Mouse (Mus musculus) skeletal muscle tissue, adult 2 months (tissue): ENCODE data around the gene Mrpl43.
"Not testable (repeated sequence)": the region's sequence is repeated elsewhere in the genome, so short reads cannot be mapped to it uniquely, and the experiment has no call there.

Experiments
- DNase-seq: peaks from one replicate; pipeline ENCODE4 v3.0.0-alpha.2; 2012; ENCODE audit warnings: low read depth, low spot score

Gene Mrpl43

DNA sequence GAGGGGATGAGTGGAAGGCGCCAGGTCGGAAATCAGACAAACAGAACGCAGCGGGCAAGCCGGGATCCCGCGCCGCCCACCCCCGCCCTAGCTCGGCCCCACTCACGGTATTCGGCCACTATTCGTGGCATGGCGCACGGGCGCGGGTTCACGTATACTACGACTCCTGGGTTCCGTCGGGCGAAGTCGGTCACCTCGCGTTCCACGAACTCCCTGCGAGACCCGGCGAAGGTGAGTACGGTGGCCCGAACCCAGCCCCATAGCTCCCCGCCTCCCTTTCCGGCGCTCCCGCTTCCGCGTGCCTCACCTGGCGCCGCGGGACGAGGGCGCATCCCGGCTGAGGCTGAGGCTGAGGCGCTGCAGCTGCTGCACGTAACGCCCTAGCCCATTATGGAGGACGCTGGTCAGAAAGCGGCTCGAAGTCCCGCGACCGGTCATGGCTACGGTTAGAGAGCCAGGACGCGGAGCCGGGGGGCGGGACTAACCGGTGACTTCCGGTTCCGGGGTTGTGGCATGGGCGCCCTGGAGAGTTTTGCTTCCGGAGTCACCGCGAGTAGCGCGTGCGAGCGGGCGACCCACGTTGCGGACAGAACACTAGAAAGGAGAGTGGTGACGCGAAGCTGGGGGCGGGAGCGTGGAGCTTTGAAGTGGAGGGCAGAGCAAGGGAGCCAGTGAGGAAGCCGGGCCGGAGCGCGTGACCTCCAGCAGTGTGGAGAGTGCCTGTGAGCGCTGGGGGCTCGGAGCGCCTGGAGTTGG lies at the start of gene Mrpl43:
TSS of gene Mrpl43 (minus strand) at position 486 of the 756 bp plus-strand sequence.
- peak; percentile 87 for DNase-seq

DNA sequence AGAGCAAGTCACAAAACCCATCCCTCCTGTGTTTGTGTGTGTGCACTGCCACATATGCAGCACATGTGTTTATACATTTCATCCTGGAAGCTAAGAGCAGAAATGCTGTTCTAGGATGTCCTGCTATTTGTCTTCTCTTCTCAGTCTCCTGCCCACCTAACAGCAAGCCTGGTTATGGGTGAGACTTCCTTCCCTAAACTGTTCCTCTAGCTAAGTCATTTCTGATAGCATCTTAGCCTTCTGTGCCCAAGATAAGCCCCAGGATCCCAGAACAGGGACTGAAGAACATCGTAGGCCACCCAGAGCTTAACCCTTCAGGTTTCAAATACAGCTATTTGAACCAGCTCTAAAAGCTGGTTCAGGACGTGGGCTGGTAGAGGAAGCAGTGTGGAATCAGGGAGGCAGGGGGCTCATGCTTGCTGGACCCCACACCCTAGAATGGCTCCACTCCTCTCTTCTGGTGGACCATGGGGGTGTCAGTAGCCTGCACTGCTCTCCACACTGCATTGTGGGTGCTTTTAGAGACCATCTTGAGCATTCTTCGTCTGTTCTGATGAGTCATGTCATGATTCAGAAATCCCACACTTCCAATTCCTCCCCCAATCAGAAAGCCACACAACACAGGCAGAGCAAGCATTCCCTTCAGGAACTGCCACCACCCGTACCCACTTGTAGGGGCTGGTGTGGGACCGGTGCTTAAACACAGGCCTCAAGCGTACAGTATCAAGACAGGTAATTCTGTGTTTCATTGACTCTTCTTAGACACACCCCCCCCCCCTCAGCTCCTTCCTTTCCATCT lies 48.8 kb upstream of the Mrpl43 start:
- no peak for DNase-seq

DNA sequence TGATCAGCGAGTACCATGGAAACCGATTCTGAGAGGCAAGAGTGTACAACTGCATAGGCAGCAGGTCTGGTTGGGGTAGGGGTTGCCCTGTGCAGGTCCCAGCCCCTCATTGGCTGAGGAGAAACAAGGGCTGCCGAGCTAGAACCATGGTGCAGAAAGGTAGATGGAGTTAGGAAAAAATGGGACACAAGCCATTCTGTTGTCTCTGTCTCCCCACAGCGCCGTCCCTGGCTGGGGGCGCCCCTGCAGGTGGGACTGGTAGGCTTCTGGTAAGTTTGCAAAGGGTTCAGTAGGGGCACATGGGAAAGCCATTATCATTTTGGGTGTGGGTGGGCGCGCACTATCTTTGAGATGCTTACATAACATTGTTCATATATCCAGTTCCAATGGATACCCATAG lies 47.2 kb upstream of the Mrpl43 start:
- no peak for DNase-seq

DNA sequence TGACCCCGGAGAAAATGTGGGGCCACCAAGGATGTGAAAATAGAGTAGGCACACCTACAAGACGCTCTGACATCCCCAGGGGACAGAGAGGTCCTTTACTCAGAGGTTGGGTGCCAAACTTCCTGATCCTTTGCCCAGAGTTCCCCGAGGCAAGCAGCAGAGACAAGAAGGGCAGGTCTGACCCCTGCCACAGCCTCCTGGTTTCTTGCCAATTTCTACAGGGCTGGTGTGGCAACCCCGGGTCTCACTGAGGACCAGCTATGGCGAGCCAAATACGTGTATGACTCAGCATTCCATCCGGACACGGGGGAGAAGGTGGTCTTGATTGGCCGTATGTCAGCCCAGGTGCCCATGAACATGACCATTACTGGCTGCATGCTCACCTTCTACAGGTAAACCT lies 43.3 kb upstream of the Mrpl43 start:
- peak; percentile 41 for DNase-seq

GRCm38 (mm10) chr19:45048644-45049365 lies 42.6 kb upstream of the Mrpl43 start:
- DNase-seq: no peak

DNA sequence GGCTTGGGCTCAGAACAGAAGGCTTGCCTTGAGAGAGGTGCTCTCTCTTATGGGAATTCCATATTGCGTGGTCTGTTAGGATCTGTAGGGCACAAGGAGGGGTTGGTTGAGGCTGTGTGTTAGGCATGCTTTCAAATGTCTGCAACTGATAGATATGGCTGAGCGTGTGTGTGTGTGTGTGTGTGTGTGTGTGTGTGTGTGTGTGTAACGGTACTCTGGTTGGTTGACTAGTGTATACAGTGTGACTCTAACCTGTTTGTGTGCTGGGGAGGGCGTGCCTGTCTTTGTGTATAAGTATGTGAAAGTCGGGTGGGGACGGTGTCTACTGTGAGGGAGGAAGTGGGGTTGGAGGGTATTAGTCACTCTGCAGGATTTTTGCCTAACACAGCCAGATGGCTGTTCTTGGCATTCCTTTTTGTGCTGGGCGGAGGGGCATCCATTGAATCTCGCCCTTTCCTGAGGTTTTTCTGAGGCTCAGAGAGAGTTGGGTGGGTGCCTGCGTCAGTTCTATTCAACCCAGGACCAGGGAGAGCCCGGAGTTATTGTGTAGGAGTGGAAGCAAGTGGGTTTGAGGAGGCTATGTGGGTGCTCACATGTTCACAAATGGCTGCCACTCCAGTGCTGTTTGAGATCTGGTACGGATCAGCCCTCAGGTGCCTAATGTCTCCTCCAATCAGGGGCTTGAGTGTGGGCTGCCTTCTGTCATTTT lies 41.8 kb upstream of the Mrpl43 start:
- peak; percentile 66 for DNase-seq

GRCm38 (mm10) chr19:45047417-45047934 lies 41.2 kb upstream of the Mrpl43 start, which contains the start of gene Sfxn3:
Gene Sfxn3, plus strand, starts transcription at chr19:45047503.
- DNase-seq: peak; percentile 96

DNA sequence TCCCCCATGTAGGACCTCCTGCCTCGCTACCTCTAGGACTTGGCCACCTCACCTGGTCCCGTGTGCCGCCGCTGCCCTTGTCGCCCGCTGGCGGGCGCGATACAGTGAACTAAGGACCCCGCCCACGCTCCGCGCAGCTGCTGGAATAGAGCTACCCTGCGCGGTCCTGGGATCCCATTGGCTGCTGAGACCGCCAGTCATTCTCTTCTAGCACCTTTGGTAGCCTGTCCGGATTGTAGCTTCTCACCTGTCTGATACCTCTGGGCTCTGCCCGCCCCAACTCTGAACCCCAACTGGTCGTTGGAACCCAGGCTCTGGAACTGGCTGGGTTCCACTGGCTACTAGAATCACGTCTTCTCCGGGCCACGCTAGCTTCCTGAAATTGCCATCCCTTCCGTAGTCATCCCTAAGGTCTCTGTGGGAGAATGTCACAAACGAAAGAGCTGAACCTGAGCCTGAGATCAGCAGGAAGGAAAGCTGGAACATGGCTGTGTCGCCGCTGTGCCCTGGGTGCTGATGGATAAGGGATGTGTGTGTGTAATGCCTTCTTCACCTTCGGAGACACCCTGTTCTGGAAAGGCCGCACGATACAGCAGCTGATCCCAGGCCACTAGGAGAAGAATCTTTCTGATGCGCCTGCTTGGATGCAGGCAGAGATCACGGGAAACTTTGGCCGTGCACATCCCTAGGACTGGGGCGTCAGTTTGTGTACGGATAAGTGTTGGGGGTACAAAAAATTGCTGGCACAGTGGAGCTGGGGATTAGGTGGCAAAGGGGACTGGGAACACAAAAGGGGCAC lies 40.5 kb upstream of the Mrpl43 start:
- DNase-seq: peak; percentile 88

- DNase-seq: no peak
These were observed 39.4 kb upstream of the Mrpl43 start, which contains the start of gene Pdzd7 for GRCm38 (mm10) chr19:45045651-45046050. Gene Pdzd7, minus strand, starts transcription at chr19:45045717.

DNA sequence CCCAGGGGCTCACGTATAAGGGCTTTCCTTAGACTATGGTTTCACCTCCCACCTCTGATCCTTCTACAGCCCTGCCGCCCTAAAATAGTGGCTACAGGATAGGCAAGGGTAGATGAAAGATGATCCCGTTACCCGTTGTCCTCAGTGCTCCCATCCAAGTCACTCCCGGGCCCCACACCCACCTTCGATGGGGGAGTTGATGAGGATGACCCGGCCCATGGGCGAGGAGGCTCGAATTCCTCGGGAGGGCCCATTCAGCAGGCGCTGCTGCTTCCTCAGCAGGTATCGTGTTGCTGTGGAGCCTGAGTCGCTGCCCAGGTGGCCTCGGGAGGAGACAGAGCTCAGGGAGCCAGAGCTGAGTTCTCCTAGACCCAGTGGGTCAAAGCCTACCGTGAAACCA lies 39.0 kb upstream of the Mrpl43 start:
- DNase-seq: peak; percentile 90

DNA sequence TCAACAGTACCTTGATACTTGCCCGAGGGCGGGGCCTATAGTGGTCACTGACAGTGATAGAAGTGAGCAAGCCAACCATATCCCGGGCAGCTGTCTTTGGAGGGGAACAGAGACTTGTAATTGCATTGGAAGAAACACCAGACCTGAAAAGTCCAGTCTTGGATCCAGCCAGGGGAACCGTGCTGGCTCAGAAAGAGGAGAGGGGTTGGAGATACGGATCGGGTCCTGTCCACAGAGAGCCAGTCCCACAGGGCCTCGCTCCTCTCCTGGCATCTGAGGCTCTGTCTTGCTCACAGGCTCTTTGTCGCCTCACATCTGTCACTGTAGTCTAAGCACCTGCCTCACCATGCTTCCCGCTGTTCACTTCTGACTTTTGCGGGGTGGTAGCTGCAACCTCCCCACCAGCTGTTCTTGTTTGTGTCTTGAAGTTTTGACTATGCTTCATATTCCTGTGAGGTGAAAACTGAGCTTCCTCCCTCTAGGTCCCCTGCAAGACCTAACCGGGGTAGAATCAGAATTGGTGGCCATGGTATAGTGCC lies 38.2 kb upstream of the Mrpl43 start:
- no peak for DNase-seq

DNA sequence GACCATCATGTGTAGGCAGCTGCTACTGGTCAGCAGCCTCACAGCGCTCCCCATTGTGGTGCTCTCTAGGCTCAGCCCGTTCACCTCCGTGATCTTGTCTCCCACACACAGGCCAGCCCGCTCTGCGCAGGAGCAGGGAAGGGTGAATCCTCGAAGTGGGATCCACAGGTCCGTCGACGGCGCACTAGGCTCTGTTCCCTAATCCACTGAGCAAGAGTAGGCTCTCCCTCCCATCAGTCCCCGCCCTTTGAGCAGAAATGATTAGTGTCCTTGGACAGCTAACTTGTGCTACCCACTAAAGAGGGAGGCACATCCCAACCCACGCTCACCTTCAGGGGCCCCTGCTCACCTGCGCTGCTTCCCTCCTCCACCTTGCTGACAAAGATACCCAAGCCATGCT lies 34.0 kb upstream of the Mrpl43 start:
- no peak for DNase-seq

- DNase-seq: not testable (repeated sequence)
These were observed 32.0 kb upstream of the Mrpl43 start for GRCm38 (mm10) chr19:45038198-45038597.

- DNase-seq: no peak
These were observed 30.6 kb upstream of the Mrpl43 start for GRCm38 (mm10) chr19:45036867-45037266.

- no peak for DNase-seq
These were observed 26.5 kb upstream of the Mrpl43 start for GRCm38 (mm10) chr19:45032570-45033332.

DNA sequence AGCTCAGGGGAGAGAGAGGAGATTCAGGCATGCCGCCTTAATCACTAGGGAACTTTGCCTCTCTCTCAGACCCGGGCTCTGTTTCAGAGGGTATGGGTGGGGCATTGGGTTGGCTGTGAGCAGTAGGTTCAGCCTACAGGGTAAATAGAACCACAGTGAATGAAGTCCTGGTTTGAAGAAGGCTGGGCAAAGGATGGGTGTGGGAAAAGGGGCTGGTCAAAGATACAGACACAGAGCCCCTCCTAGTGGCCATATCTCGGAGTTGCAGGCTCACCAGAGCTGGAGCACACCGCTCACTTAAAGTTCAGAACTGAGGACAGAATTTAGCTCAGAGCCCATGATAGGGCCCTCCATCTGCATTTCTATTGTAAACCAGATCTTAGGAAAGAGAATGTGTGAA lies 25.5 kb upstream of the Mrpl43 start:
- peak; percentile 76 for DNase-seq

DNA sequence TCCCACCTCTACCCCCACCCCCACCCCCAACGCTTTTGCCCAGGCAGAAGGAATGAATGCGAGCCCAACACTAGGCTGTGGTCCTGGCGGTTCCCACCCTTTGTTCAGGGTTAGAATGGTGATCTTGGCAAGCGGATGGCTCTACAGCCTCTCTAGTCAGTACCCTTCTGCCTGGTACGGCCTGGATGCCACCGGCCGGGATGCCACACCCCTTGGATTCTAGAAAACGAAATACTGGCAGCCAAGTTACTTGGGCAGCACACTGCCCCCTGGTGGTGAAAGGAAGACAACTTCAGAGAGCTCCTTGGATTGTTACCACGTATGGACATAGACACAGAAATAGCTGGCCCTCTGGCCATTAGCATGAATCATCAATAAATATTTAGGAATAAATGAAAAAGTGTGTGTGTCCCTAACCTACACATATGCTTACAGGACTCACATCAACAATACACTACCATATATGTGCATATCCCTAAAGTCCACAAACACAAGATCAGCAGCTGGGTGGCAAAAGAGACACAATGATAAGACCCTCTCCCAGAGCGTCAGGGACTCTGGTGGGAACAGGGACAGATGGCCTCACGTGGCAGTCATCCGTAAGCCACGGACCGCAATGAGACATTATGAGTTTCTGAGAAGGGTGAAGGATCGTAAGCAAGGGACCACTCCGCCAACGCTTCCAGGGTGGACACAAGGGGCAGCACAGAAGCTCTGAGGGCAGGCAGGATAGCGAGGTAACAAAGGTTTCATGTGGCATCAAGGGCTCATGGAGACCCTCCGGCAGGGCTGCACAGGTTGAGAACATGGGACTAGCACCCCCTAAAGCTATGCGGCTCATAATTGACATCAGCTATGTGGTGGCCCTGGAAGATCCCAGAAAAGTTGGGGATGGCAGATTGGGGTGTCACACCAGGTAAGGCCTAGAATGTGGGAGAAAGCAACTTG lies 24.8 kb upstream of the Mrpl43 start:
- peak; percentile 88 for DNase-seq

DNA sequence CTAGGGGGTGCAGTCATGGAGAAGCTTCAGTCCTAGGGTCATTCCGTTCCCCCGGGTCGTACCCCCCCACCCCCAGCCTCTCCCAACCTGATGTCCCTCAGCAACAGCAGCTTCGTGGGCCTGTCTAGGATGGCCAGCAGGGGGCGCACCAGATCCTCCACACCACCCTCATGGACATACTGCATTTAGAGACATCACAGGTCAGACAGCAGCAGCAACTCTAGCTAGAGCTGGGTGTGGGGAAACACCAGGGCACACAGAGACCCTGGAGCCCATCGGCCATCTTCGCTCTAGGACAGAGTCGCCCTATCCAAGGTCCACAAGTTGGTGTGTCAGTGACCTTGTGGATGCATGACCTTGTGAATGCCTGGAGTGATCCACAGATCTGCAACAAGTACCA lies 23.9 kb upstream of the Mrpl43 start:
- no peak for DNase-seq
